Mouse (Mus musculus) CD4-positive helper T cell, adult 2 months (primary cell): Measurements from ENCODE around the gene Rhbdd3.
A peak's percentile ranks its signal among the peaks of the same experiment; 100 is the strongest.

ENCODE experiments used
- DNase-seq: peaks from one replicate; pipeline ENCODE4 v3.0.0-alpha.2; 2012; ENCODE audit warnings: low read depth, missing footprints, low spot score

The Rhbdd3 gene

DNA sequence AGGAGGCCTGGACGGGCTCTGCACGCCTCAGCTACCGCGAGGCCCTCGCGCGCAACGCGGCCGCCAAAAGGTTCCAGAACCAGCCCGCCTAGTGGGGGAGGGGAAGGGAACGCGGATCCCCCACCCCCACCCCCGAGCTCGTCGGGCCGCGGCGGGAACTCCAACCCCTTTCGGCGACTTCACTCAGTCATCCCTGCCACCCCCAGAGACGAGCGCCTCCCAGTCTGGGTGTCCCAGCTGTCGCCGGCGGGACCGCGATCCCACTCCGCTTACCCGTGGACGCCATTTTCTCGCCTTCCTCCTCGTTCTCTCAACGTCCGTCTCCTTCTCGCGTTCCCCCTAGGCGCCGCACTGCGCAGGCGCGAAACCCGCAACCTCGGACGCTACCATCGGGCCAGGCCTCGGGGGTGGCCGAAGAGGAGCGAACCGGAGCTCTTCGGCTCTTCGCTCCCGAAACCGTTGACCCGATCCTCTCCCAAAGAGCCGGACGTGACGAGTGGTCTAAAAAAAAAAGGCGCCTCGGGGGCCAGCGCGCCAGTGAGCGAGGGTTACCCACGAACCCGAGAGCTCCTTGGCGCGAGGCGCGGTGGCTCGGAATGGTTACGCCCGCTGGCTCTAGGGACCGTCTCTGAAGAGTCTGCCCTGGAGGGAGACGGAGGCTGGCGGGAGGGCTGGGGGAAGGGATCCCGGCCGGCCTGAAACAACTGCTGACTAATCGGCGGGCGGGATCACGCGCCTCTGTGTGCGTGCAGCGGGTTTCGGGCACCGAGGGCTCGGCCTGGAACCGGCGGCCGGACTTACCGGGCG is at the start of gene Rhbdd3, which contains the start of gene Ewsr1:
TSS of gene Rhbdd3 (plus strand) at position 191 of the 807 bp plus-strand sequence.
TSS of gene Ewsr1 (minus strand) at position 531 of the 807 bp plus-strand sequence.
- peak; percentile 98 for DNase-seq

DNA sequence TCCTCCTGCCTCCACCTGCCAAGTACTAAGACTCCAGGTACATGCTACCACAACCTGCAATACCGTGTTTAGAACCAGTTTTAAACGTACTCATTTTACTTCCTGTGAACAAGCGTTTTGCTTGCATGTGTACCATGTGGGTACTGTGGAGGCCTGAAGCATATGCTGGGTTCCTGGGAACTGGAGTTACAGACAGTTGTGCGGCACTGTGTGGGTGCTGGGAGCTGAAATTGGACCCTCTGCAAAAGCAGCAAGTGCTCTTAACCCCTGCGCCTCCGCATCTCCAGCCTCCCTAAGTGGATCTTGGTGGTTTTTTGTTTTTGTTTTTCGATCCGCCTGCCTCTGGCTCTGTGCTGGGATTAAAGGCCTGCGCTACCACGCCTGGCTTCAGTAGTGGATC is 47.1 kb upstream of the Rhbdd3 start:
- DNase-seq, result no peak

DNA sequence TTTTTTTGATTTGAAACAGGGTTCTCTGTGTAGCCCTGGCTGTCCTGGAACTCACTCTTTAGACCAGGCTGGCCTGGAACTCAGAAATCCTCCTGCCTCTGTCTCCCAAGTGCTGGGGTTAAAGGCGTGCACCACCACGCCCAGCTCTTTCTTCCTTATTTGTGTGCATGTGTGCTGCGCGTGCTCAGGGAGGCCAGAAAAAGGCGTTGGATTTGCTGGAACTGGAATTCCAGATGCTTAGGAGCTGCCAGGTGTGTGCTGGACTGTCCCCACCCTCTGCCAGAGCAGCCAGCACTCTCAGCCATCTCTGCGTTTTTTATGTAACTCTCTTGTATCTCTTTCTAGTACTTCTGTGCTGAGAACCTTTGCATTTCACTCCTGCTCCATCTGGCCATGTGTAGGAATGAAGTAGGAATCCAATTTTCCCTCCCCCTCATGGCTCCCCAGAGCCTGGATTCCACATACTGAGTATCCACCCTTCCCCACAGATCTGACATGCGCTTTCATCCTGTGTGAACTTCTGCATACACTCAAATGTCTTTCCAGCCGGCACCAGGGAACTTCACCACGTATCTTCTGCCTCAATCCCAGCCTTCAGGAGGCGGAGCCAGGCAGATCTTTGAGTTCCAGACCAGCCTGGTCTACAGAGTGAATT is 46.4 kb upstream of the Rhbdd3 start:
- no peak for DNase-seq

DNA sequence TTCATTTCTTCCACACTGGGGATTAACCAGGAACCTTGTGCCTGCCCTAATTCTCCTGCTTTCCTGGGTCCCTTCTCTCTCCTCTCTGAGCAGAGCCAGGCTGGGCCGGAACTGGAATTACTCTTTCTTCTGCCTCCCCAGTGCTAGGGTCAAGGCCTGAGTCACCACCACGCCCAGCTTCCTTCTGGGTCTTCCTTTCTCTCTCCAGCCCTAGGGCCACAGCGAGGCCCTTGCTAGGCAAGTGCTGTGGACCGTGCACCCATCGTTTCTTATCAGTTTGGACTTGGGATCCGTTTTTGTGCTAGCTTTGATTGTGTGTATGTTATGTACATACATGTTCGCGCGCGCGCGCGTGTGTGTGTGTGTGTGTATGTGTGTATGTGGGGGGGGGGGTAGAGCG is 44.6 kb upstream of the Rhbdd3 start:
- DNase-seq, result no peak

DNA sequence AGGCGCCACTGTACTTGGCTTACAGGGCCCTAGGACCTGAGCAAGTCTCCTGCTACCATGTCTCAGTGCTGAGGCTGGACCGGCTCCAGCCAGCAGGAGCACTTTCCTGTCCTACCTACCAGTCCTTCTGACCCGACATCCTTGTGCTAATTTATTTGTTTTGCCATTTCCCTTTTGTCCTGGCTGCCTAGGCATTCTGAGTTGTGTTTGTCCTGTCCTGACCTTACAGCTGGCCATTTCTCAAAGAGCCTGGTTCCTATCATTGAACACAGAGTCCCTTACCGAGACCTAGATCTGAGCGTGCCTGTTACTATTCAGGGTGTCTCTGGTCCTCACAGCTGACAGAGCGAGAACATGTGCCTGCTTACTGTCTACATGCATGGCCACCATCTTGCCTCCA is 43.9 kb upstream of the Rhbdd3 start:
- DNase-seq, result no peak

DNA sequence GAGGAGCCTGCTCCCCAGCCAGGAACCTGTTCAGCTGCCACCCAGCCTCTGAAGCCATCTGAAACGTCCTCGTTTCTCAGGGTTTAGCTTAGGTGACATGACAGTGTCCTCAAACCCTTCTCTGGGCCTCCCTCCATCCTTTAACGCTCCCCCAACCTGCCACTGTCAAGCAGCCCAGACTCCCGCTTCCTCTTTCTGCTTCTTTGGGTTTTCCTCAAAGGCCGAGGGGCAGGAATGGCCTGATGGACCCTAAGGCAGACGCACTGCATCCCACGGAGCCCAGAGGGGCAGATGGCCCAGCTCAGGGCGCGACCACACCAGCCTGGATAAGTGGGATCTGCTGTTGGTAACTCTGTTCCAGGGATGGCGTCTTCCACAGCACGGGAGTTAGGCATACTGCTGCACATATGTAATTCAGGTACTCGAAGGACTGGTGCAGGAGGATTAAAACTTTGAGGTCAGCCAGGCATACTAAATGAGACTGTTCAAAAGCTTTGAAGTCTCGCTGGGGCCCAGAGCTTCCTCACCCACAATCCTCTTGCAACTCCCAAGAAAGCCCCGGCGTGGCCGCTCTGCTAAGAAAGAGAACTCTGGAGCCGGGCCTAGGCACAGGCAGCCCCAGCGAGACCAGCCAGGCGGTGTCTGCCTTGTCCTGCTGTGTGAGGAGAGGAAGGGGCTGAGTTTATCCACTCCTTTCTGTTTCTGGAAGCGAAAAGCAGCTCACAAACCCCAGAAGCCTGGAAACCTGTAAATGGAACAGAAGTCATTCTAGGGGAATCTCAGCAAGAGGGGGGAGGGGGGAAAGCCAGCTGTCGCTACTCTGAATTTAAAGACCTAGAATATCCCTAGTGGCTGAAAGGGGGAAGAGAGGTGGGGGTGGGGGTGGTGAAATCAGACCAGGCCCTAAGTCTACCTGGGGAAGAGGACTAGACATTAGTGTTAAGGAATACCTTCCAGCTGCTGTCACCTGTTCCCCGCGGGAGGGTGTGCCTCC is 42.5 kb upstream of the Rhbdd3 start:
- DNase-seq, result no peak

DNA sequence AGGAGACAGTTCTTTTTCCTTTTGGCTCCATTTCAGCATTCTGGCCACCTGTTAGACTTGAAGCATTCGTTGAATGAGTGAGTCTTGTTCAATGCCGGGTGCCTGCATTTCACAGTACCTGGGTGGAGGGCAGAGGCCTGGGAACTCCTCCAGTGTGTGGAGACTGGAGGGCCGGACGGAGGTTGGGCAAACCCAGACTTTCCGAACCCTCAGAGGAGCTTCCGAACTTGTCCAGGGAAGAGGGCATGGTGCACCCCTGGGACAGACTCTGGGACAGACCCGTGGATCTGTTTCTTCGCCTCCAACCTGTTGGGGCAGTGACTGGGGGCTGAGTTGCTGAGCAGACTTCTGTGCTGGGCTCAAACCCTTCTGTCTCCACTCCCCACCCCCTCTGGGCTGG is 41.7 kb upstream of the Rhbdd3 start:
- DNase-seq, result no peak

DNA sequence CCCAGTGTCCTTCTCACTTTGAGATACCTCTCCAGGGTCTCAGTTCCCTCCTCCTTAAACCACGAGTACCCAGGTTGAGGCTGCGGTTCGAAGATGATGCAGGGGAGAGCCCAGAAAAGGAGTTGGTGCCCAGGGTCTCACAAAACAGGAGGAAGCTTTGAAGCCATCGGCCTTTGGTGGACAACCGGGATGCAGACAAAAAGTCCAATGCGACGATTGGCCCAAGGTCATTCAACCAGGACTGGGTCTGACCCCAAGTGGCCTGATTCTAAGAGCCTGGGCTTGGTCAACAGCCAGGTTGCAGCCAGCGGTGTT is 41.2 kb upstream of the Rhbdd3 start:
- no peak for DNase-seq

DNA sequence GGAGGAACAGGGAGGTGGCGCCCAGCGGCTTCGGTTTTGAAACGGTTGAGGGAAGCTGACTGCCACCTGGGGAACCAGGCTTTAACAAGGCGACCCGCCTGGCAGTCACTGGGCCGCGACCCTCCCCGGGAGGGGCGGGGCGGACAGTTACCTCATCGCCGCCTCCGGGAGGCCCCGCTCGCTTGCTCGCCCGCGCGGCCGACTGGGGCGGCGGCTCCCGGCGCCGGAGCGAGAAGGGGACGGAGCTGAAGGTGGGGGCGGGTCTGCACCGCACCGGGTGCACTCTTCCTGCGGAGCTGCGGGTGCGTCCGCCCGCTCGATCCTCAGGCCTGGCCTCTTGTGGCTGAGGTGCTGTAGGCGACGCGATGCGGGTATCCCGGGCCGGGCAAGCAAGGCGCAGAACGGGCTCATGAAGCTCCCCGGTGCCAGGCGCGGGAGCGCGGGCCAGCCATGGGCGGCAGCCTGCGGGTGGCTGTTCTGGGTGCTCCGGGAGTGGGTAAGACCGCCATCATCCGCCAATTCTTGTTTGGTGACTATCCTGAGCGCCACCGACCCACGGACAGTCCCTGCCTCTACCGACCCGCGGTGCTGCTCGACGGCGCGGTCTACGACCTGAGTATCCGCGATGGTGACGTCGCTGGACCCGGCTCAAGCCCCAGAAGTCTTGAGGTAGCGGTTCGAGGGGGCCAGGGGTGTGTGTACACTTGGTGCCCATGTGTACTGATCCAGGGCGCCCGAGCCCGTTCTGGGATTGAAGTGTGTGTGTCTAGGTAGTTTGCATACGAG is 40.7 kb upstream of the Rhbdd3 start, which contains the start of gene Rasl10a:
TSS of gene Rasl10a (plus strand) at position 273 of the 786 bp plus-strand sequence.
- DNase-seq, result peak; percentile 58

DNA sequence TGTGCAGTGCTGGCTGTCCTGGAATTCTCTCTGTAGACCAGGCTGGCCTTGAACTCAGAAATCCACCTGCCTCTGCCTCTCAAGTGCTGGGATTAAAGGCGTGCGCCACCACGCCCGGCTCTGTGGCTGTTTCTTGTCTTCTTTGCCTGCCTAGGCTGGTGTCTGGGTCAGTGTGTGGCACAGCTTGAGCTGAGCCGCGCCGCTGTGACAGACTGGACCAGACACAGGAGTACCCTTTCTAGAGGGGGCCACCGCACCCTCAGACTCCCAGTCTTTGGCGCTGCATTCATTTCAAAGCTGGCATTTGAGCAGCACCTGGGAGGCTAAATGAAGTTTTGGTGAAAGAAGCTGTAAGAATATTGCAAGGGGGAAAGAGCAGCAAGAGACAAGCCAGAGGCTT is 39.9 kb upstream of the Rhbdd3 start:
- peak; percentile 24 for DNase-seq

DNA sequence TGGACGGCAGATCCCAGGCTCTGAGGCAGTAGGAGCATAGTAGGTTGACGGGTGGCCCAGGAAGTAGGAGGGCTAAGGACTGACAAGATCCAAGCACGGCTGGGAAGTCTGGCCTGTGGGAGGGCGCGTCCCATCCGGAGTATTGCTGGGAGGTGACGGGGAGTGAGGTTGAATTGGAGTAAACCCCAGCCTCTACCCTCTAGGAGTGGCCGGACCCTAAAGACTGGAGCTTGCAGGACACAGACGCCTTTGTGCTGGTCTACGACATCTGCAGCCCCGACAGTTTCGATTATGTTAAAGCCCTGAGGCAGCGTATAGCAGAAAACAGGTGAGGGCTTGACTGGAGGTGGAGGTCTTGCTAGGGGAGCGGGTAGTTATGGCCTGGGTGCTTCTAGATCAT is 39.5 kb upstream of the Rhbdd3 start:
- DNase-seq, result no peak

DNA sequence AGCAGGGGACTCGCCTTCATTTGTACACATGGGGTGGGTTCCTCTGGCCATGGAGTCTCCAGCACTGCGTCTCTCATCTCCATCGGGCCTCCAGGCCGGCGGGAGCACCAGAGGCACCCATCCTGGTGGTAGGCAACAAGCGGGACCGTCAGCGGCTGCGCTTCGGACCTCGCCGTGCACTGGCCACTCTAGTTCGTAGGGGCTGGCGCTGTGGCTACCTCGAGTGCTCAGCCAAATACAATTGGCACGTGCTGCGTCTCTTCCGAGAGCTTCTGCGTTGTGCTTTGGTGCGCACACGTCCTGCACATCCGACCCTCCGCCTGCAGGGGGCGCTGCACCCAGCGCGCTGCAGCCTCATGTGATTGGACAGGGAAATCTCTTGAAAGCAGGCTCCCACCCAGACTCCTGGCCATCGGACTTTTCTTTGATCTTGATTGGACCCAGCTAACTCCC is 39.0 kb upstream of the Rhbdd3 start:
- DNase-seq, result peak; percentile 66

DNA sequence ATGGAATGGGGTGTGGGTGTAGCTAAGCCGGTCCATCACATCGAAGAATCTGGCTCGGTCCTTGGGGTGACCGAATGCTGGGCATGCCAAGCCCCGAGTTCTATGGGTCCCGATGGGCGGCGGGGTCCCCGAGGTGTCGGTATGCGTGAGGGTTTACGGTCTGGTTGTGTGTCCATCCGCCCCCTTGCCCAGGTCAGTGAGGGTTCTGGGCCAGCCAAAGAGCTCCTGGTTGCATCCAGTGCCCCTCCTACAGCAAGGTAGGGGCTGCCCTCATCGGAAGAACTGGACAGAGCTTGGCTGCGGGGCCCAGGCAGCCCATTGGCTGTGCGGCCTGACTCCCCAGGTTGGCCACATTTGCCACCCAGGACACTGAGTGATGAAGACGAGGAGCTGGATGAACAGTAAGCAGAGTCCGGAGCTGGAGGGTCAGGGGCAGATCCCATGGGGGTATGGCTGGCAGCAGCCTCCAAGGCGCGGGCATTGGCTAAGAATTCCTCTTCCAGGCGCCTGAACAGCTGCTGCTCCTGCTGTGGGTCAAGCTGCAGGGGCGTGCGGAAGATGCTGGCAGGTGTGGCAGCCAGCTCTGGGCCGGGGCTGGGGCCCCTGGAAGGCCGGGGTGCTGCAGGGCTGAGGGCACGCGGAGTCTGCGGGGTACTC is 37.8 kb upstream of the Rhbdd3 start:
- DNase-seq, result no peak

DNA sequence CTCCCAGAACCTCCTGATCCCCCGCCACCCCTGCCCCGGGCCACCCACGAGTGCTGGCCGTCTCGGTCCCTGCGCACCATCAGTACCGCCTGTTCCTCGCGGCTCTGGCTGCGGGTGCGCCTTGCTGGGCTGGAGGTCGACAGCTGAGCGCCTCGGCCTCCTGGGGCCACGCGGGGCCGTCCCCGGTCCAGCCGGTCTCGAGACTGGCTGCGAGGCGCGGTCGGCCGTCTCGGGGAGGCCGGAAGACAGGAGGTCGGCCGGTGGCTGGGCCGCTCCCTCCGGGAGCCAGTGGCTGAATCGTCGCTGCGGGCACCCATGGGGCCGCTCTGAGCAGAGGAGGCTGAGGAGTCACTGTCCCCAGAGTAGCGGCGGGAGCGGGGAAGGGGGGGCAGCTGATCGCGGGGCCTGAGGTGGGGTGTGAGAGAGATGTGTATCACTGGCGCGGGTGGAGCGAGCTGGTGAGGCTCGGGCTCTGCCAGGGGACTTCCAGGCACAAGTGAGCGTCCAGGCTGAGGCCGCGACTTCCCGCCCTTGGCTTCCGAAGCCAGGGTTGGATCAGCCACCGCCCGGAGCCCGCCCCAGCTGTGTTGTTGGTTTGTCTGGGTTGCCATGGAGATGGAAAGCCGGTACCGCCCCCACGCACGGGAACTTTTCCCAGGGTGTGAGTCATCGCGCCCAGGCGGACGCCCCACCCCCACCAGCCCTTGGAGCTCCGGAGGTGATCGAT is 37.1 kb upstream of the Rhbdd3 start:
- DNase-seq, result peak; percentile 87

DNA sequence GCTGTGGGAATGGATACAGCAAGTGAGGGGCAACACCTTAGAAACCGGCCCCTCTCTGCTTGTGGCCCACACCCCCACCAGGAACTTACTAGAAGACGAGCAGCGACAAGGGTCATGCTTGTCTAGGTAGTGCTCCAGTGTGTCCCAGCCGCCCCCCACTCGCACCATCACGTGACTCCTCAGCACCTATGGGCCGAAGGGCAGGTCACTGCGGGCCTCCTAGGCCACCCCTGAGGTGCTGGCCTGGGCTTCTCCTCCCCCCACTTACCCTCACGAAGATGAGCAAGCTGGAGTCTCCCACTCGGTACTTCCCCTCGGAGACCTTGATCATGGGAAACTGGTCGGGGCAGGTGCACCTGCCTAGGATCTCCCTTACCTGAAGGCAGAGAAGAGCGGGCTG is 36.4 kb upstream of the Rhbdd3 start:
- peak; percentile 40 for DNase-seq

DNA sequence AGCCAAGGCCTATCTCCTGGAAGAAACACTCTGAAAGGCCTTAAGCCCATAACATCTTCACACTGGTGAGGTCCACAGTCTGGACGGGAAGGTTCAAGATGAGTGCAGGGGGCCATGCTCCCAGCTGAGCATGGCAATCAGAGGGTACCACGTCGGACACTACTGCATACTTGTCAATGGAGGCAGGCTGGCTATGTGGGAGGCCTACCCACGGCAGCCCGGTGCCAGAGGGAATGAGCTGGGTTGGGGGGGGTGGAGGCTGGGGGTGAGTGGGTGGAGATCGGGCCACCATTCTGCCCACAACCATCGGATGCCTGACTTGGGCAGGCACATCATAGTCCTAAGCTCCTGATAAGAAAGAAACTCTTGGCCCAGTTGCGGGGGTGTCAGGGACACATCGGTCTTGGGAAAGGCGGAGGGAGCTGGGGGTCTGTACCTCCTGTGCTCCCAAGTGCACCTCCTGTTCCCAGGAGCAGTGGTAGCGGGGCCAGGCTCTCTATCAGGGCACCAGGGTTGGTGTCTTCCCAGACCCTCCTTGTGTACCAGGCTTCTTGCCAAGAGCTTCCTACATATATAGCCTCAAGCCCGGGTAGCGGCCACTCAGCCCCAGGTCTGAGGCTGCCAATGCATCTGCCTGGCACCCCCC is 35.7 kb upstream of the Rhbdd3 start:
- DNase-seq, result no peak

DNA sequence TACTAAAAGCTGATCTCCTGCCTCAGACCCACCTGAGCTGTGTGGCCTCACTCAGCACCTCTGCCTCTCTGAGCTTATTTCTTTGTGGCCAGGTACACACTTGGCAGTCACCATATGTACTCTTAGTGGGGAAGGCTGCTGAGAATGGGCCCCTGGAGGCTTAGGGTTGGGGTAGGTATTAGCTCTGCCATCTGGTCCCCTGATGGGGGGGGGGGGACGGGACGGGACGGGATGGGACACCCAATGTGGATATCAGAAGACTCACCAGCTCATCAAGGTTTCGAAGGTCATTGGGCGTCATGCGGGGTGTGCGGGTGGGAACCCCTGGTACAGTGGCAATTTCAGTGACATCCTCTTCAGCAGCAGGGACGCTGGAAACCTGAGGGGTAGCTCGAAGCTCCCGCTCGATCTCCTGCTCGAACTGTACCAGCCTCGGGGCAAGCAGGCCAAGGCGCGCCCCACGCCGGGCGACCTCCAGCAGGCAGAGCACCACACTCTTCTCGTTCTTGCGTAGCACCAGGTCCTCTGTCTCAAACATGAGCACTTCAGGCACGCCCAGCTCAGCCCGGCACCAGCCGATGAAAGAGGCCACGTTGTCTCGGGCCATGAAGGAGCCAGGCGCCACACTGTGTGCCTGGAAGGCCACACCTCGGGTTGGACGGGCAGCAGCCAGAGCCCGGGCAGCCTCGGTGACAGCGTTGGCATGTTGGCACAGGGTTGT is 35.0 kb upstream of the Rhbdd3 start:
- no peak for DNase-seq

DNA sequence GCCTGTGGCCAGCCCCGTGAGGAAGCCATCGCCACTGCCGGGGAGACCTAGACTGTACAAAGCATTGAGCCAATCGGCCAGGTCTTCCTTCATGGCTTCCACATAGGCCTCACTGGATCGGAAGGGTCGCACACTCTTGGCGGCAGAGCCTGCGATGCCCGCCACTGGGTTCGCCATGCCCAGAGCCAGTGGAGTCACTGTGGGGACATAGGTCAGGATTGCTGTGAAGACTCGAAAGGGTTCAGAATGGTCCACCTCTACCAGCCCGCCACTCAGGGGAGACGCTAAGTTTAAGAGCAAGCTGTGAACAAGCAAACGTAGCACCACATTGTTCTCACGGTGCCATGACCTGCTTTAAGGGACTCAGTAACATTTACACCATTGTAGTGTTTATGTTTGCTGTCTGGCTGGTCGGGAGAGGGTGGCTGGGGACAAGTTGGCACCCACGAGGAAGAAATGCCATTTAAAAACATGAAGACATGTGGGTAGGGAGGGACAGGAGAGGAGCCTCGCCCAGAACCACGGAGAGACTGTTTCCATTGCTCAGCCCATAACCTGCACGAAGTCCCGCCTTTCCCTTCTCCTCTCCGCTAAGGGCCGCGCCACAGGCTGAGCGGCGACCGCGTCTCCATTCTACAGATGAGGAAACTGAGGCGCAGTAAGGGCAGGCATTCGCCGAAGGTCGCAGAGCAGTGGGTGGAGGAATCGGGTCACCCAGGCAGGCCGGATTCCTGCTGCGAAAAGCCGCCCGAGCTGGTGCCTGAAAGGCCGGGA is 34.3 kb upstream of the Rhbdd3 start:
- DNase-seq, result peak; percentile 51
